Mouse (Mus musculus) forelimb bud, embryonic 11.5 days (tissue): ENCODE data around the gene Opn3.

Experiments
- DNase-seq: peaks from one replicate; pipeline ENCODE4 v3.0.0-alpha.2; 2012; ENCODE audit warnings: low read depth, low spot score

The Opn3 gene

DNA sequence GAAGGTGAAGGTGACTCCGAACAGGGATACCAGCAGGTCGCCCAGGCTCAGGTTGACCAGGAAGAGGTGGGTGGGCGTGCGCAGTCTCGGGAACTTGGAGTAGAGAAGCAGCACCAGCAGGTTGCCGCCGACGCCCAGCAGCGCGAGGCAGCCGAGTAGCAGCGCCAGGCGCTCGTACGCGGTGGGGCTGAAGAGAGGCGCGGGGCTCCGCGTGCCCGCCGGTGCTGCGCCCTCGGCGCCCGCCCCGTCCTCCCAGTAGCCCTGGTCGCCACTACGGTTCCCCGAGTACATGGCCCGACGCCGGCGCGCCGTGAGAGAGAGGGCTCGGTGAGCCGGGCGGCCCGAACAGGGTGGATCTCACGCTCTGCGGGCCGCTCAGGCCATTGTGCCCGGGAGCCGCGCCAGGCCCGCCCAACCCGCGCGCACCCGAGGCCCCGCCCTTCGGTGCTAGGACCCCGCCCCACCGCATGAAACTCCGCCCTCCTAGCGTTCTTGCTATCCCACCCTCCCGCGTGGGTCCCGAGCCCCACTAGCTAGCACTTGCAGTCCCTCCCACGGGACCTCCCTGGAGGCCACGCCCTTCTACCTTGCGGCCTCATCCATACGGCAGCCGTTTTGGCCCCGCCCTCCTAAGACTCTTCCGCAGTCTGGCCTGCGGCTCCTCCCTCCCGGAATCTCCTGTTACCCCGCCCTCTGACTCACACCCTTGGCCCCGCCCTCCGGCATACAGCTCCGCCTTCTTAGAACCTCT, at the start of gene Opn3, which contains the start of gene Chml:
Gene Opn3 (minus strand): TSS at position 531 of the 751 bp plus-strand sequence.
Gene Chml (minus strand): TSS at position 656 of the 751 bp plus-strand sequence.
- DNase-seq, result peak; percentile 98

- DNase-seq, result no peak
Measured at GRCm38 (mm10) chr1:175725771-175726170, 33.2 kb upstream of the Opn3 start.

- DNase-seq, result no peak
Measured at GRCm38 (mm10) chr1:175716832-175717231, 24.3 kb upstream of the Opn3 start.

- no peak for DNase-seq
Measured at GRCm38 (mm10) chr1:175712338-175712909, 19.8 kb upstream of the Opn3 start.

- DNase-seq, result no peak
Measured at GRCm38 (mm10) chr1:175708013-175708412, 15.4 kb upstream of the Opn3 start.

DNA sequence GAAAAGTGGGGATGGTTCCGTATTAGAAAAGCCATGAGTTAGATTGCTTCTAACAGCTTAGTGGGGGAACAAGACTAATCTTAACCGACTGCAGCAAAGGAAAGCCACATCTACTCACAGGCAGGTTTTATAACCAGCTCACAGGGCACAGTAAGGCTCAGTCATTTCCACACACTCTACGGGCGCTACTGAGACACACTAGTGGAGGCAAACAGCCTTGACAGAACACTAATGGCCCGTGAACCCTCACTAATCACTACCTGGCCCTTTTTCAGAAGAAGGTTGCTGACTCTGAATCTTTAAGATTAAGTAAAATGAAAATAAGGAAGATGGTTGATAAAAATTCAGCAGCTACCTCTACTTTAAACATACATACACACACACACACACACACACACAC, 15.0 kb upstream of the Opn3 start:
- no peak for DNase-seq

DNA sequence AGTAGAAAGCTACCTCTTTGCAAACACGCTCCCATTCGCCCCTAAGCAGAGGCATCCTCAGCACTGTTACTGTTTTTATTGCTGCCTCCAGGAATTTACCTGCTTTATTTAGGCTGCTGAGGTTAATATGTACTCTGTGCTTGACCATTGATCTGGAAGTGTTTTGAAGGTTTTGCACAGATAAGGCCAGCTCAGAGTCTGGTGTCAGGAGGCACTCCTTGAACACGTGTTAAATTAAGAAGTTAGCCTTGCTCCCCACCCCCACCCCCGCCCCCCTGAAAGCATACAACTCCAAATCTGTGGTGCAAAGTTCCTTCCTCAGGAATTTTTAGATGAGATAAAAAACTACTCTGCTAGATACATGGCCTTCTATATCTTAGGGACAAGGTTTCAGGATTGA, 8.6 kb upstream of the Opn3 start:
- no peak for DNase-seq

DNA sequence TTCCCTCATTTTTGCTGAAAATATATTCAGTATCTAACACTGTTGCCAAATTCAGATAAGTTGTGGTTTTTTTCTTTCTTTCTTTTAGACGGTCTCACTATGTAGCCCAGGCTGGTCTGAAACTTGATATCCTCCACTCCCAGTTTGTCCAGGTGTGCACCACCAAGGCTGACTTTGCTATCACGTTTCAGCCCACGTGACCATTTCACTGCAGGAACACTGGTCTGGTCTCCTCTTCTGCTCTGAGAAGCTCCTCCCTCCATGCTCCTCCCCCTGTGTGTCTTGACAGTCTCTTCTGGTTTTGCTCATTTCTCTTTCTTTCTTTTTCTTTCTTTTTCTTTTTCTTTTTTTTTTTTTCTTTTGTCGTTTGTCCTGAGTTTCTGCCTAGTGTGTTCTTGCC, 7.2 kb upstream of the Opn3 start:
- DNase-seq, result peak; percentile 9

DNA sequence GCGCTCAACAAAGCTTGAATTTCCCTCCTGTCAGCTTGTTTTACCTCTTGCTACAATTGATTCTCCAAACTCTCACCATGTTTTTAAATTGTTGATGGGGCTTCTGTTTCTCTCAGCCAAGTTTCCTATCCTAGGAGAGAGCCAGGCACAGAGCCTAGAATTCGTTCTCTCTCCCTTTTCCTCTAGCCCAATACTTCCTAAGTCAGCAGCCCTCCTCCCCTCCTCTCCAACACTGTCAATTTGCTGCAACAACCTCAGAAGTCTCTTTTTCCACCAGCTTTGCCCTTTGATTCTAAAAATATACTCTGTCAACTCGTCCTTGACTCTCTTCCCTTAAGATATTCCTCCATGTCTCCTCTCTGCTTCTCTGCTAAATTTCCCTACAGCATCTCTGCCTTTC, 6.8 kb upstream of the Opn3 start:
- DNase-seq, result no peak

DNA sequence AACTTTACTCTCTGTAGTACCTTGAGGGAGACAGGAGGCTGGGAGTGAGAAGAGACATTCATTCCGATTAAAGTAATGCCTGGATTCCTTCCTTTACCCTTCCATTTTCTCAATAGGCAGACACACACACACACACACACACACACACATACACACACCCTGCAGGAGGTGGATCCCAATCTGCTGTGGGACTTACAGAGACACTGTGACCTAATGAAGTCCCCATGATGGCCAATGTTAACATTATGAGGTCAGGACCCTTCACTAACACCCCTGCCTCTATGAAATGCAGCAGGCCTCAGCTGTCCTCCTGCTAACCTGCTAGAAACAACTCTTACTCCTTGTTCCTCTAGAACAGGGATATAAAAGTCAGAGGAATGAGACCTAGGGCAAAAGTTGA, 5.7 kb upstream of the Opn3 start, which contains the start of gene Wdr64:
Gene Wdr64 (plus strand): TSS at position 301 of the 400 bp plus-strand sequence.
- DNase-seq, result no peak

- DNase-seq, result no peak
Measured at GRCm38 (mm10) chr1:175693429-175693960, 919 bp upstream of the Opn3 start.

DNA sequence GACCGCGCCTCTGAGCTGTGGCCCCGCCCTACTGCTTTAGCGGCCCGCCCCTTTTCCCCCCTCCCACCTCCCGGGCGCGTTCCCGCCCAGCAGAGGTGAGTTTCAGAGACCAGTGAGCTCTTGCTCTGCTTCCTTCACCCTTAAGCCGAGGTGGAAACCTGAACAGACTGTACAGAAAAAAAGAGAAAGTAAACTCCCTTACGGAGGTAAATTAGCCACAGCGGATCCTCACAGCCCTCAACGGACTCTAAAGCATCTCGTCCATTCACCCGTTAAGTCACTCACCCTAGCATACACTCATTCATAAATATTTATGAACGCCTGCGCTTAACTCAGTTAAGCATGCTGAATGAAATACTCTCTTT, 403 bp upstream of the Opn3 start:
- no peak for DNase-seq

DNA sequence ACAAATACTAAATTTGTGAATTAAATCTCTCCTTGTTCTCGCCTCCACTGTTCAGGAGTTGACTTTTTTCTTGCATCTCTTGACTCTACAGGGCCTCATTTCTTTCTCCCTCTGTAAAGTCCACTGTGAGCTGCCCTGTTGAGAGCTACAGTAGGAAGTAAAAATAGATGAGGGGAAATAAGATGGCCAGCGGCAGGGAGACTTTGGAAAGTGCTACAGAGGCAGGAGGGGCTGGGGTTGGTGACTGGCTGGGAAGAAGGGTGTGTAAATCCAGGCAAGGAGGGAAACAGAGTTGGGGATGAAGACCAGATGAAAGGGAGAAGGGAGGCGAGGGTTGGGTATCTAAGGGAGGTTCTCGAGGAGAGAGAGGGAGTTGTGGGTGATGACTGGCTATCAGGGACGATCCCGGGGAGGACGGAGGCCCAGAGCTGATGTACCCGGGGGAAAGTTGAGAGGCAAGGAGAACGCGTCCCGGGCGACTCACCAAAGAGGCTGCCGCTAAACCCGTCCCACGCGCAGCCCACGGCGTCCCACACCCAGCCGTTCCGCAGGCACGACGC, 810 bp downstream of the Opn3 start:
- peak; percentile 5 for DNase-seq

- DNase-seq, result no peak
Measured at GRCm38 (mm10) chr1:175680995-175681394, 11.6 kb downstream of the Opn3 start.

DNA sequence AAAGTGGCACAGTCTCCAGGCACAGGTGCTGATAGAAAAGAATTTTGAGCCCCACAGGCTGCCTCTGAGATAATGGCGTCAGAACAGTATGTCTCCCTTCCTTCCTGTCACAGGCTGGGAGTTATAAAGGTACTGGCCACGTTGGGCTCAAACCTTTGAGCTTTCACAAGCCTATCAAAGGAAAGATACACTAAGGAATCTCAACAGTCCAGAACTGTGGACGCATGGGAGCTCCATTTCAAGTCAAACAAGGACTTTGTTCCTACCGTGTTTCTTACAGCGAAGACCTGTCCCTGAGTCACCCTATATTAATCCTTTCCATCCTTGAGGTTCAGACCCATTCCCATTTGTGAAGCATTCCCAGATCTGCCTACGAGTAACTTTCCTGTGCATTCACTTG, 15.1 kb downstream of the Opn3 start:
- no peak for DNase-seq

- DNase-seq, result no peak
Measured at GRCm38 (mm10) chr1:175675116-175675515, 17.5 kb downstream of the Opn3 start.

GRCm38 (mm10) chr1:175673563-175674325, 18.8 kb downstream of the Opn3 start:
- no peak for DNase-seq

DNA sequence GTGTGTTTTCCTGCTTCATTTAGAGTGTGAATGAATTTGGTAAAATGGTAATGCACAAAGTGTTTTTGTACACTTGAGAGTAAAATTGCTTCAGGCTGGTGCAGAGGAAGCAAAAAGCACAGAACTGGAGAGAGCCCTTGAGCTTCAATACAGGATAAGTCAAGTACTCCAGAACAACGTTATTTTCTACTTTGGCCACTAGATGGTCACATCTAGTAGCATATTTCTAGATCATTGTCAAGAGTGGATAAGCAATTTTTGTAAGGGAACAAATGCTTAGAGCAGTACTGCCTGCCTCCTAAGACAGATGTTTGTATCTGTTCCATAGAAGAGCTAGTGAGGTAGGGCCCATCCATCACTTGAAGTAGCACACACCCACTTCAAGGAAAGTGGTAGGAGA, 20.9 kb downstream of the Opn3 start:
- no peak for DNase-seq

DNA sequence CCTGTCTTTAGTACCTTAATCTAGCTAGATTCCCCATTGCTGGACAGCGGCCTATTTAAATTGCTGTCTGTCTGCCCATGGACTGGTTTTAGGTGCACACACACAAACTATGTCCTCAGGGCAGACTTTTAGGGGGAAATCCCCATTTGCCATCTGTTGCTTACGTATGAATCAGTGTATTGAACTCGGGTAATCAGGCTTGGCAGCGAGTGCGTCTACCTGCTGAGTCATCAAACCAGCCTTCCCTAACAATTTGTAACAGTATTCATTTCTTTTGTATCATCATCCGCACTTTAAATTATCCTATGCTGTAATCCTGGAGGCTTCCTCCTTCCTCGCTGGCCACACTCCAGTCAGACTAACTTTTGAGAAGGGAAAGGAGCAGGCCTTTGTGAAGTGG, 22.5 kb downstream of the Opn3 start:
- DNase-seq, result no peak

- no peak for DNase-seq
Measured at GRCm38 (mm10) chr1:175669456-175669855, 23.1 kb downstream of the Opn3 start.

- peak; percentile 52 for DNase-seq
Measured at GRCm38 (mm10) chr1:175668666-175669405, 23.7 kb downstream of the Opn3 start.
